Mouse (Mus musculus): ENCODE results near the gene Chuk.

DNA sequence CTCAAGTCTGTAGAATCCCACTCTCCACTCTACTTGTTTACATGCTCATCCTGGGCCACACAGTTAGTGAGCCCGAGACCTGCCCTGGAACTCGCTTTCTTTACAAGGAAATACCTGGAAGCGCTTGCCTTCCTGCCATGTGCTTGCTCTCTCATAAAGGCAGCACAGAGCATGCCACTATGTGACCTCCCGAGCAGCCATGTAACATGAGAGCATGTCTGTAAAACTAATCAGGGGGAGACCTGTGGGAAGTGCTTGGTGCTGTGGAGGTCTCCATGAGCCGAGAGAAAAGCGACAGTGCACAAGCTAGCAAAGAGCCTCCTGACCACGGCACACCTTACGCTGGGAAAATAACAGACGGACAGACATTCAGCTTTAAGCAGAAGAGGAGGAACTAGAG lies 30.8 kb downstream of the Chuk start:
- TF ChIP-seq CTCF (IDR thresholded peaks at IDR 0.05; ENCODE audit: low read depth, low read length) (no peak), GATA1 (IDR thresholded peaks at IDR 0.05; ENCODE audit: borderline replicate concordance, low read length) (no peak), TAL1 (conservative IDR thresholded peaks at IDR 0.05; ENCODE audit: low read depth, low read length) (no peak)
